Mouse (Mus musculus) midbrain, embryonic 14.5 days (tissue): ENCODE results near the gene Acsl1. TPM values are rescaled to one million over a fixed set of nuclear protein-coding genes. Genes with fewer than 3 reads are reported as not detected.

Source experiments
- ATAC-seq: fragments of 200-750 bp; cut with Nextera tagmentation; 2 replicates; pipeline ENCODE4 v1.8.0; 2017; ENCODE audit warnings: moderate number of reproducible peaks, moderate library complexity; ENCODE audit not compliant: low FRiP score, low TSS enrichment
- DNase-seq: peaks from one replicate; pipeline ENCODE4 v3.0.0-alpha.2; 2015
- H3K27ac ChIP-seq: fragments of 300-500 bp; sonication (generic); replicated peaks from 2 replicates; pipeline ENCODE4 v1.5.1; 2014; ENCODE audit warnings: mild to moderate bottlenecking, low read depth, low read length, moderate library complexity
- H3K27me3 ChIP-seq: fragments of 300-500 bp; sonication (generic); 2 replicates; pipeline ENCODE4 v1.6.1; 2014; ENCODE audit warnings: low read length, control low read depth, mixed read lengths; ENCODE audit not compliant: control insufficient read depth, insufficient read depth
- H3K36me3 ChIP-seq: fragments of 300-500 bp; sonication (generic); 2 replicates; pipeline ENCODE4 v1.6.1; 2014; ENCODE audit warnings: low read length, control low read depth; ENCODE audit not compliant: control insufficient read depth, insufficient read depth
- H3K4me1 ChIP-seq: fragments of 300-500 bp; sonication (generic); 2 replicates; pipeline ENCODE4 v1.6.1; 2014; ENCODE audit warnings: mild to moderate bottlenecking, antibody characterized with exemption, low read length, control low read depth; ENCODE audit not compliant: control insufficient read depth, insufficient read depth
- H3K4me2 ChIP-seq: fragments of 300-500 bp; sonication (generic); 2 replicates; pipeline ENCODE4 v1.6.1; 2014; ENCODE audit warnings: mild to moderate bottlenecking, low read length, moderate library complexity
- H3K4me3 ChIP-seq: fragments of 300-500 bp; sonication (generic); replicated peaks from 2 replicates; pipeline ENCODE4 v1.5.1; 2014; ENCODE audit warnings: low read depth, low read length
- H3K9ac ChIP-seq: fragments of 300-500 bp; sonication (generic); replicated peaks from 2 replicates; pipeline ENCODE4 v1.6.1; 2014; ENCODE audit warnings: mild to moderate bottlenecking, low read length, moderate library complexity
- H3K9me3 ChIP-seq: fragments of 300-500 bp; sonication (generic); 2 replicates; pipeline ENCODE4 v1.6.1; 2016; ENCODE audit warnings: low read length, control low read depth, mixed read lengths; ENCODE audit not compliant: control insufficient read depth
- WGBS: fragments of 180-500 bp; shearing (Covaris S2); extraction: QIAGEN DNeasy Blood & Tissue Kit; methylation state at CpG from one replicate; pipeline ENCODE4 v1.1.7; 2014; 5-methylcytosine and 5-hydroxymethylcytosine counted together
- polyA plus RNA-seq: library from polyadenylated mRNA; unstranded; fragments of >200 nt; fragmentation: Nextera tagmentation; extraction: Ambion mirVana; gene quantifications from 2 replicates; pipeline ENCODE4 v1.2.1, GENCODE M21; 2014

The Acsl1 gene
- polyA plus RNA-seq, 1 experiment from 2014 or later = 20.0 TPM

GRCm38 (mm10) chr8:46551029-46551428 lies 80.2 kb downstream of the Acsl1 start:
- Histone ChIP-seq H3K27me3 (no peaks in the 10 kb centered on the region), H3K4me2 (peak overlapping the region; percentile 58), H3K9me3 (no peaks in the 10 kb centered on the region), H3K36me3 (no peaks in the 10 kb centered on the region), H3K4me3 (peak overlapping the region; percentile 62), H3K9ac (peak overlapping the region; percentile 50; the same call in 1 of the 2 replicates), H3K4me1 (peaks cover 11% of the 10 kb centered on the region), H3K27ac (peak overlapping the region; percentile 45; the same call in 1 of the 2 replicates)
- DNase-seq = peak; percentile 33
- ATAC-seq = no peak
- WGBS = 56% methylated on average over 4 of the region's 4 CpGs

GRCm38 (mm10) chr8:46551615-46552440 lies 81.0 kb downstream of the Acsl1 start, which contains the start of gene Cenpu:
TSS of gene Cenpu (plus strand) at chr8:46552028.
- no peaks in the 10 kb centered on the region for H3K27me3 ChIP-seq

GRCm38 (mm10) chr8:46552441-46552765 lies 81.6 kb downstream of the Acsl1 start:
- no peaks in the 10 kb centered on the region for H3K9me3 ChIP-seq
- H3K4me3 ChIP-seq = peak overlapping the region; percentile 62
- H3K4me2 ChIP-seq = peak overlapping the region; percentile 74
- no peaks in the 10 kb centered on the region for H3K36me3 ChIP-seq
- H3K27ac ChIP-seq = no peak overlapping the region
- no peaks in the 10 kb centered on the region for H3K27me3 ChIP-seq
- peak overlapping the region; percentile 46; the same call in 1 of the 2 replicates for H3K9ac ChIP-seq
- ATAC-seq (no peak), DNase-seq (no peak)
- H3K4me1 ChIP-seq = peaks cover 11% of the 10 kb centered on the region
- 3% methylated on average over 10 of the region's 10 CpGs for WGBS

More at GRCm38 (mm10) chr8:46551615-46552440, 81.0 kb downstream of the Acsl1 start, which contains the start of gene Cenpu:
- H3K36me3 ChIP-seq = no peaks in the 10 kb centered on the region
- peak within 1 kb of the TSS; percentile 50; the same call in 1 of the 2 replicates for H3K9ac ChIP-seq
- DNase-seq (peak; percentile 100), ATAC-seq (peak; percentile 99)
- peak within 1 kb of the TSS; percentile 62 for H3K4me3 ChIP-seq
- no peaks in the 10 kb centered on the region for H3K9me3 ChIP-seq
- WGBS = under 1% methylated on average over 50 of the region's 50 CpGs
- H3K4me1 ChIP-seq = peaks cover 11% of the 10 kb centered on the region
- H3K27ac ChIP-seq = peak within 1 kb of the TSS; percentile 79
- peak within 1 kb of the TSS; percentile 74 for H3K4me2 ChIP-seq

- H3K4me3 ChIP-seq = no peak overlapping the region
- H3K9ac ChIP-seq = no peak overlapping the region
- H3K4me1 ChIP-seq = no peaks in the 10 kb centered on the region
- H3K36me3 ChIP-seq = 0 out of 2 replicates have a peak, but pooled peaks cover 7% of the 10 kb centered on the region
- no peaks in the 10 kb centered on the region for H3K9me3 ChIP-seq
- H3K27me3 ChIP-seq = no peaks in the 10 kb centered on the region
- DNase-seq (peak; percentile 31), ATAC-seq (no peak)
- no peak overlapping the region for H3K27ac ChIP-seq
- 87% methylated on average over 6 of the region's 6 CpGs for WGBS
- no peak overlapping the region for H3K4me2 ChIP-seq
These were observed 88.6 kb downstream of the Acsl1 start for GRCm38 (mm10) chr8:46559428-46559827.

GRCm38 (mm10) chr8:46562333-46562732 lies 91.5 kb downstream of the Acsl1 start:
- no peak for ATAC-seq
- no peak overlapping the region for H3K4me3 ChIP-seq
- 91% methylated on average over 16 of the region's 16 CpGs for WGBS
- 0 out of 2 replicates have a peak, but pooled peaks cover 7% of the 10 kb centered on the region for H3K36me3 ChIP-seq
- DNase-seq = no peak
- H3K9me3 ChIP-seq = no peaks in the 10 kb centered on the region
- no peak overlapping the region for H3K4me2 ChIP-seq
- H3K4me1 ChIP-seq = no peaks in the 10 kb centered on the region
- H3K27ac ChIP-seq = no peak overlapping the region
- H3K27me3 ChIP-seq = no peaks in the 10 kb centered on the region
- H3K9ac ChIP-seq = no peak overlapping the region

- ATAC-seq (no peak), DNase-seq (no peak)
- Histone ChIP-seq H3K4me3 (no peak overlapping the region), H3K4me2 (no peak overlapping the region), H3K27me3 (no peaks in the 10 kb centered on the region), H3K9ac (no peak overlapping the region), H3K9me3 (no peaks in the 10 kb centered on the region), H3K27ac (no peak overlapping the region), H3K4me1 (no peaks in the 10 kb centered on the region), H3K36me3 (0 out of 2 replicates have a peak, but pooled peaks cover 4% of the 10 kb centered on the region)
- WGBS = 86% methylated on average over 7 of the region's 7 CpGs
These were observed 96.2 kb downstream of the Acsl1 start for GRCm38 (mm10) chr8:46566914-46567529.

GRCm38 (mm10) chr8:46567946-46568345 lies 97.1 kb downstream of the Acsl1 start:
- Histone ChIP-seq H3K4me3 (no peak overlapping the region), H3K27ac (no peak overlapping the region), H3K27me3 (no peaks in the 10 kb centered on the region), H3K9ac (no peak overlapping the region), H3K36me3 (no peaks in the 10 kb centered on the region), H3K4me2 (no peak overlapping the region), H3K4me1 (no peaks in the 10 kb centered on the region), H3K9me3 (no peaks in the 10 kb centered on the region)
- WGBS = 92% methylated on average over 8 of the region's 8 CpGs
- ATAC-seq = no peak
- no peak for DNase-seq

GRCm38 (mm10) chr8:46568942-46569341 lies 98.1 kb downstream of the Acsl1 start:
- DNase-seq = peak; percentile 40
- WGBS = 80% methylated on average over 2 of the region's 2 CpGs
- ATAC-seq = no peak

More at GRCm38 (mm10) chr8:46568942-46569341, 98.1 kb downstream of the Acsl1 start:
- Histone ChIP-seq H3K9ac (no peak overlapping the region), H3K36me3 (no peaks in the 10 kb centered on the region), H3K27me3 (no peaks in the 10 kb centered on the region), H3K27ac (no peak overlapping the region), H3K4me3 (no peak overlapping the region), H3K4me2 (no peak overlapping the region), H3K4me1 (no peaks in the 10 kb centered on the region), H3K9me3 (no peaks in the 10 kb centered on the region)
